Mouse (Mus musculus) stomach, postnatal 0 days (tissue): ENCODE data around the gene Map4k4.

Experiments
- CTCF ChIP-seq: IDR thresholded peaks from 2 replicates; pipeline ENCODE4 v1.5.1; 2016; ENCODE audit warnings: antibody characterized with exemption, low read depth, mild to moderate bottlenecking, moderate library complexity
- EP300 ChIP-seq: optimal IDR thresholded peaks from 2 replicates; pipeline ENCODE3; 2016; ENCODE audit warnings: antibody characterized with exemption

- TF ChIP-seq CTCF: no peak
- no peak for TF ChIP-seq EP300
Observed at GRCm38 (mm10) chr1:40053071-40053470, 152.4 kb downstream of the Map4k4 start.
